Mouse (Mus musculus) limb, embryonic 14.5 days (tissue): Measurements from ENCODE around the gene Meioc. TPM values are rescaled to one million over a fixed set of nuclear protein-coding genes. Genes with fewer than 3 reads are reported as not detected.

ENCODE experiments used
- ATAC-seq: fragments of 200-750 bp; cut with Nextera tagmentation; 2 replicates; pipeline ENCODE4 v1.8.0; 2017; ENCODE audit warnings: low read depth, moderate number of reproducible peaks, moderate TSS enrichment; ENCODE audit not compliant: low FRiP score
- DNase-seq: peaks from one replicate; pipeline ENCODE4 v3.0.0-alpha.2; 2015; ENCODE audit warnings: low spot score
- H3K27ac ChIP-seq: fragments of 300-500 bp; sonication (generic); replicated peaks from 2 replicates; pipeline ENCODE4 v1.5.1; 2014; ENCODE audit warnings: low read depth, mild to moderate bottlenecking, low read length, moderate library complexity, mixed read lengths
- H3K27me3 ChIP-seq: fragments of 300-500 bp; sonication (generic); 2 replicates; pipeline ENCODE4 v1.6.1; 2014; ENCODE audit warnings: low read length, mixed read lengths; ENCODE audit not compliant: control insufficient read depth, insufficient read depth
- H3K36me3 ChIP-seq: fragments of 300-500 bp; sonication (generic); 2 replicates; pipeline ENCODE4 v1.6.1; 2014; ENCODE audit warnings: mild to moderate bottlenecking, low read length, moderate library complexity, mixed read lengths; ENCODE audit not compliant: control insufficient read depth, insufficient read depth
- H3K4me1 ChIP-seq: fragments of 300-500 bp; sonication (generic); 2 replicates; pipeline ENCODE4 v1.6.1; 2014; ENCODE audit warnings: antibody characterized with exemption, low read length, mixed read lengths; ENCODE audit not compliant: control insufficient read depth, insufficient read depth
- H3K4me2 ChIP-seq: fragments of 300-500 bp; sonication (generic); replicated peaks from 2 replicates; pipeline ENCODE4 v1.6.1; 2014; ENCODE audit warnings: low read depth, mild to moderate bottlenecking, low read length, moderate library complexity; ENCODE audit not compliant: severe bottlenecking
- H3K4me3 ChIP-seq: fragments of 300-500 bp; sonication (generic); replicated peaks from 2 replicates; pipeline ENCODE4 v1.5.1; 2014; ENCODE audit warnings: low read length
- H3K9ac ChIP-seq: fragments of 300-500 bp; sonication (generic); 2 replicates; pipeline ENCODE4 v1.6.1; 2014; ENCODE audit warnings: mild to moderate bottlenecking, low read depth, low read length, moderate library complexity; ENCODE audit not compliant: severe bottlenecking
- H3K9me3 ChIP-seq: fragments of 300-500 bp; sonication (generic); 2 replicates; pipeline ENCODE4 v1.6.1; 2016; ENCODE audit warnings: low read length; ENCODE audit not compliant: control insufficient read depth
- POLR2A ChIP-seq: fragments of 200-500 bp; IDR thresholded peaks from 2 replicates; pipeline ENCODE4 v1.8.0; 2012; ENCODE audit warnings: inconsistent platforms, mild to moderate bottlenecking, moderate library complexity, borderline replicate concordance; ENCODE audit not compliant: insufficient read depth, insufficient read length; ENCODE audit errors: extremely low read depth
- WGBS: fragments of 180-500 bp; shearing (Covaris S2); extraction: QIAGEN DNeasy Blood & Tissue Kit; methylation state at CpG from one replicate; pipeline ENCODE4 v1.1.7; 2014; 5-methylcytosine and 5-hydroxymethylcytosine counted together
- polyA plus RNA-seq, 2 experiments: library from polyadenylated mRNA; depleted of rRNA in 1 of 2; stranded (reverse) in 1 of 2; unstranded in 1 of 2; fragments of >200 nt; fragmentation: Nextera tagmentation in 1 of 2; extraction: Ambion mirVana in 1 of 2; gene quantifications; 2 replicates each; pipeline versions ENCODE4 v1.2.1 to v1.2.3; 2012 to 2014

Meioc gene
- 0.68 and 1.2 TPM in 2 replicates for polyA plus RNA-seq (2012; rRNA removed)
- polyA plus RNA-seq (2014; fragmentation: Nextera tagmentation; extraction: Ambion mirVana): 0.91 and 1.00 TPM in 2 replicates

GRCm38 (mm10) chr11:102663416-102663815 lies at the start of gene Meioc:
Gene Meioc (plus strand): TSS chr11:102663716.
- H3K9ac ChIP-seq: no peak within 1 kb of the TSS
- TF ChIP-seq POLR2A: no peak
- no peak within 1 kb of the TSS for H3K4me2 ChIP-seq
- ATAC-seq (no peak), DNase-seq (no peak)
- no peak within 1 kb of the TSS for H3K27ac ChIP-seq
- no peaks in the 10 kb centered on the region for H3K4me1 ChIP-seq
- peaks cover 17% of the 10 kb centered on the region for H3K27me3 ChIP-seq
- 51% methylated on average over 3 of the region's 3 CpGs for WGBS
- no peaks in the 10 kb centered on the region for H3K36me3 ChIP-seq
- no peak within 1 kb of the TSS for H3K4me3 ChIP-seq
- peaks cover 11% of the 10 kb centered on the region for H3K9me3 ChIP-seq

- Histone ChIP-seq H3K9ac (no peak overlapping the region), H3K4me1 (peaks cover 12% of the 10 kb centered on the region), H3K4me3 (no peak overlapping the region), H3K9me3 (0 out of 2 replicates have a peak, but pooled peaks cover 4% of the 10 kb centered on the region), H3K27ac (no peak overlapping the region), H3K27me3 (no peaks in the 10 kb centered on the region), H3K36me3 (no peaks in the 10 kb centered on the region), H3K4me2 (no peak overlapping the region)
- TF ChIP-seq POLR2A: no peak
- DNase-seq: no peak
- no peak for ATAC-seq
- 79% methylated on average over 2 of the region's 2 CpGs for WGBS
Measured at GRCm38 (mm10) chr11:102619449-102619848, 44.1 kb upstream of the Meioc start.

GRCm38 (mm10) chr11:102623876-102624789 lies 39.4 kb upstream of the Meioc start:
- no peak for TF ChIP-seq POLR2A
- Histone ChIP-seq H3K27me3 (no peaks in the 10 kb centered on the region), H3K9ac (peak overlapping the region; percentile 40; the same call in 1 of the 2 replicates), H3K4me1 (peaks cover 25% of the 10 kb centered on the region), H3K9me3 (0 out of 2 replicates have a peak, but pooled peaks cover 4% of the 10 kb centered on the region), H3K4me3 (peak overlapping the region; percentile 20), H3K4me2 (peak overlapping the region; percentile 46), H3K27ac (peak overlapping the region; percentile 91), H3K36me3 (no peaks in the 10 kb centered on the region)
- 2% methylated on average over 16 of the region's 17 CpGs for WGBS
- DNase-seq (peak; percentile 90), ATAC-seq (peak; percentile 92)

GRCm38 (mm10) chr11:102624888-102625407 lies 38.6 kb upstream of the Meioc start:
- Histone ChIP-seq H3K9ac (no peak overlapping the region), H3K9me3 (no peaks in the 10 kb centered on the region), H3K27me3 (no peaks in the 10 kb centered on the region), H3K27ac (peak overlapping the region; percentile 91), H3K4me1 (peaks cover 29% of the 10 kb centered on the region), H3K36me3 (no peaks in the 10 kb centered on the region), H3K4me3 (no peak overlapping the region), H3K4me2 (peak overlapping the region; percentile 46)
- peak; percentile 67 for DNase-seq
- ATAC-seq: peak; percentile 50
- no peak for TF ChIP-seq POLR2A
- WGBS: 19% methylated on average over 14 of the region's 14 CpGs

- peaks cover 52% of the 10 kb centered on the region for H3K4me1 ChIP-seq
- H3K27ac ChIP-seq: no peak overlapping the region
- H3K4me2 ChIP-seq: no peak overlapping the region
- no peak for ATAC-seq
- no peak overlapping the region for H3K9ac ChIP-seq
- no peak for DNase-seq
- H3K27me3 ChIP-seq: no peaks in the 10 kb centered on the region
- no peak for TF ChIP-seq POLR2A
- no peaks in the 10 kb centered on the region for H3K36me3 ChIP-seq
- H3K9me3 ChIP-seq: no peaks in the 10 kb centered on the region
- WGBS: 76% methylated on average over 9 of the region's 9 CpGs
- H3K4me3 ChIP-seq: no peak overlapping the region
Measured at GRCm38 (mm10) chr11:102627171-102627931, 36.2 kb upstream of the Meioc start.
